Mouse (Mus musculus) heart, postnatal 14 days (tissue): ENCODE results near the gene Mtor. TPM values are rescaled to one million over a fixed set of nuclear protein-coding genes. Genes with fewer than 3 reads are reported as not detected.

ENCODE experiments used
- DNase-seq, 2 experiments: peaks; one replicate each; pipeline ENCODE4 v3.0.0; 2021 to 2022
- intact Hi-C: fragments of 180-260 bp; cut with DNase I; formaldehyde crosslinking; loops from one replicate; pipeline ENCODE4 v1.15.1; 2025
- total RNA-seq, 2 experiments: library from RNA; stranded (reverse); gene quantifications; 2 replicates each; pipeline ENCODE4 v1.2.3; 2021

The Mtor gene
- total RNA-seq, 2 experiments from 2014 or later = 46.6 to 51.9 TPM

- DNase-seq = no peak
- intact Hi-C loops = no loop called here
These were observed 141.2 kb downstream of the Mtor start for GRCm38 (mm10) chr4:148589565-148589964.

GRCm38 (mm10) chr4:148590421-148591170 lies 142.2 kb downstream of the Mtor start:
- peak in 1 of 2 experiments; percentile 39 for DNase-seq
- intact Hi-C loops = no loop called here

- intact Hi-C loops = no loop called here
- DNase-seq = peak; percentile 98
These were observed 142.8 kb downstream of the Mtor start, which contains the start of gene Srm for GRCm38 (mm10) chr4:148591171-148591630. Gene Srm (plus strand): TSS chr4:148591503.

GRCm38 (mm10) chr4:148591637-148592380 lies 143.4 kb downstream of the Mtor start:
- DNase-seq = no peak
- intact Hi-C loops = no loop called here

GRCm38 (mm10) chr4:148593996-148594395 lies 145.6 kb downstream of the Mtor start:
- no peak for DNase-seq
- intact Hi-C loops = no loop called here

GRCm38 (mm10) chr4:148595916-148596315 lies 147.5 kb downstream of the Mtor start:
- intact Hi-C loops = no loop called here
- DNase-seq = no peak

GRCm38 (mm10) chr4:148596731-148597130 lies 148.3 kb downstream of the Mtor start:
- intact Hi-C loops = no loop called here
- no peak for DNase-seq

GRCm38 (mm10) chr4:148598826-148599225 lies 150.4 kb downstream of the Mtor start:
- intact Hi-C loops = no loop called here

GRCm38 (mm10) chr4:148600316-148600715 lies 151.9 kb downstream of the Mtor start:
- intact Hi-C loops = no loop called here
- DNase-seq = no peak

More at GRCm38 (mm10) chr4:148598826-148599225, 150.4 kb downstream of the Mtor start:
- no peak for DNase-seq

GRCm38 (mm10) chr4:148601871-148602270 lies 153.5 kb downstream of the Mtor start:
- no peak for DNase-seq
- intact Hi-C loops = no loop called here

- intact Hi-C loops = no loop called here
- no peak for DNase-seq
These were observed 154.1 kb downstream of the Mtor start, which contains the start of gene Masp2 for GRCm38 (mm10) chr4:148602357-148603120. Gene Masp2 (plus strand): TSS chr4:148602554.

GRCm38 (mm10) chr4:148603376-148604139 lies 155.1 kb downstream of the Mtor start:
- DNase-seq = no peak
- intact Hi-C loops = no loop called here

GRCm38 (mm10) chr4:148604141-148604540 lies 155.7 kb downstream of the Mtor start:
- no peak for DNase-seq
- intact Hi-C loops = no loop called here

- intact Hi-C loops = loop anchor here (5.0 kb wide), 1 partner anchor 437 kb away; no protein-coding TSS in a partner anchor
These were observed 156.2 kb downstream of the Mtor start for GRCm38 (mm10) chr4:148604541-148605165.

More at GRCm38 (mm10) chr4:148604541-148605165, 156.2 kb downstream of the Mtor start:
- peak; percentile 50 to 76 for DNase-seq

Other genes starting within 250 kb of the Mtor start
- not detected for gene Disp3, start 160.6 kb upstream of the Mtor start, total RNA-seq
- gene Ubiad1, start 3.8 kb upstream of the Mtor start, total RNA-seq = 10 to 100 TPM; 18.9 to 22.1 TPM
- 1 to 10 TPM; 2.8 to 5.7 TPM for gene Angptl7, start 51.8 kb downstream of the Mtor start, total RNA-seq
- gene Exosc10, start 109.8 kb downstream of the Mtor start, total RNA-seq = 10 to 100 TPM; 45.7 to 46.5 TPM
- gene Srm, start 142.9 kb downstream of the Mtor start, total RNA-seq = 10 to 100 TPM; 14.3 to 19.8 TPM
- under 1 TPM; 0.32 to 0.43 TPM for gene Masp2, start 153.9 kb downstream of the Mtor start, total RNA-seq
- gene Tardbp, start 178.4 kb downstream of the Mtor start, total RNA-seq = 100 to 1,000 TPM; 136 to 161 TPM
- 1 to 10 TPM; 3.1 to 4.0 TPM for gene Gm572, start 194.7 kb downstream of the Mtor start, total RNA-seq